Mouse (Mus musculus): ENCODE data around the gene Fam114a2.
"Not testable (repeated sequence)": the region's sequence is repeated elsewhere in the genome, so short reads cannot be mapped to it uniquely, and the experiment has no call there.

The Fam114a2 gene

GRCm38 (mm10) chr11:57518091-57518750 lies at the start of gene Fam114a2, which contains the start of gene Mfap3:
TSS of gene Fam114a2 (minus strand) at chr11:57518617.
TSS of gene Mfap3 (plus strand) at chr11:57518664.
- peak; percentile 80 to 89 for DNase-seq (ENCODE audit: low spot score in 2 of 2)

GRCm38 (mm10) chr11:57566091-57567035 lies 47.9 kb upstream of the Fam114a2 start:
- DNase-seq (ENCODE audit: low spot score in 2 of 2): no peak

- no peak for DNase-seq (ENCODE audit: low spot score in 2 of 2)
These were observed 46.1 kb upstream of the Fam114a2 start for GRCm38 (mm10) chr11:57564564-57564963.

- DNase-seq (ENCODE audit: low spot score in 2 of 2): not testable (repeated sequence)
These were observed 39.5 kb upstream of the Fam114a2 start for GRCm38 (mm10) chr11:57557936-57558335.

- DNase-seq (ENCODE audit: low spot score in 2 of 2): no peak
These were observed 34.8 kb upstream of the Fam114a2 start for GRCm38 (mm10) chr11:57553015-57553780.

GRCm38 (mm10) chr11:57551016-57551415 lies 32.6 kb upstream of the Fam114a2 start:
- DNase-seq (ENCODE audit: low spot score in 2 of 2): no peak

GRCm38 (mm10) chr11:57550230-57550629 lies 31.8 kb upstream of the Fam114a2 start:
- DNase-seq (ENCODE audit: low spot score in 2 of 2): no peak

GRCm38 (mm10) chr11:57548618-57549550 lies 30.5 kb upstream of the Fam114a2 start:
- DNase-seq (ENCODE audit: low spot score in 2 of 2): peak; percentile 64 to 84

GRCm38 (mm10) chr11:57540681-57541080 lies 22.3 kb upstream of the Fam114a2 start:
- no peak for DNase-seq (ENCODE audit: low spot score in 2 of 2)

- no peak for DNase-seq (ENCODE audit: low spot score in 2 of 2)
These were observed 21.5 kb upstream of the Fam114a2 start for GRCm38 (mm10) chr11:57539841-57540418.

- no peak for DNase-seq (ENCODE audit: low spot score in 2 of 2)
These were observed 17.5 kb upstream of the Fam114a2 start for GRCm38 (mm10) chr11:57535912-57536311.

- no peak for DNase-seq (ENCODE audit: low spot score in 2 of 2)
These were observed 13.9 kb upstream of the Fam114a2 start for GRCm38 (mm10) chr11:57532306-57532705.

GRCm38 (mm10) chr11:57531300-57531950 lies 13.0 kb upstream of the Fam114a2 start:
- no peak for DNase-seq (ENCODE audit: low spot score in 2 of 2)

- DNase-seq (ENCODE audit: low spot score in 2 of 2): no peak
These were observed 10.7 kb upstream of the Fam114a2 start for GRCm38 (mm10) chr11:57529111-57529510.

- DNase-seq (ENCODE audit: low spot score in 2 of 2): no peak
These were observed 9.1 kb upstream of the Fam114a2 start for GRCm38 (mm10) chr11:57527506-57527905.

- DNase-seq (ENCODE audit: low spot score in 2 of 2): no peak
These were observed 7.5 kb upstream of the Fam114a2 start for GRCm38 (mm10) chr11:57525900-57526299.

GRCm38 (mm10) chr11:57524597-57524996 lies 6.2 kb upstream of the Fam114a2 start:
- no peak for DNase-seq (ENCODE audit: low spot score in 2 of 2)

- no peak for DNase-seq (ENCODE audit: low spot score in 2 of 2)
These were observed 5.0 kb upstream of the Fam114a2 start for GRCm38 (mm10) chr11:57523418-57523817.

- DNase-seq (ENCODE audit: low spot score in 2 of 2): peak; percentile 28 to 35
These were observed 3.6 kb upstream of the Fam114a2 start for GRCm38 (mm10) chr11:57522046-57522445.

GRCm38 (mm10) chr11:57521206-57521605 lies 2.8 kb upstream of the Fam114a2 start:
- no peak for DNase-seq (ENCODE audit: low spot score in 2 of 2)

All from frontal cortex, postnatal 14 days (tissue).